Mouse (Mus musculus) forebrain, embryonic 14.5 days (tissue): ENCODE data around the gene Ufc1. TPM values are rescaled to one million over a fixed set of nuclear protein-coding genes. Genes with fewer than 3 reads are reported as not detected.
A peak's percentile ranks its signal among the peaks of the same experiment; 100 is the strongest.

ENCODE experiments used
- ATAC-seq: fragments of 200-750 bp; cut with Nextera tagmentation; 2 replicates; pipeline ENCODE4 v1.8.0; 2017; ENCODE audit warnings: mild to moderate bottlenecking, moderate library complexity
- DNase-seq: peaks from one replicate; pipeline ENCODE4 v3.0.0-alpha.2; 2015; ENCODE audit warnings: low spot score
- H3K27ac ChIP-seq: fragments of 300-500 bp; sonication (generic); 2 replicates; pipeline ENCODE4 v1.5.1; 2014; ENCODE audit warnings: low read depth, mild to moderate bottlenecking, control low read depth, low read length, moderate library complexity
- H3K27me3 ChIP-seq: fragments of 300-500 bp; sonication (generic); replicated peaks from 2 replicates; pipeline ENCODE4 v1.6.1; 2014; ENCODE audit warnings: low read length, control low read depth, mixed read lengths; ENCODE audit not compliant: control insufficient read depth, insufficient read depth
- H3K36me3 ChIP-seq: fragments of 300-500 bp; sonication (generic); 2 replicates; pipeline ENCODE4 v1.6.1; 2014; ENCODE audit warnings: low read length, control low read depth; ENCODE audit not compliant: control insufficient read depth, insufficient read depth
- H3K4me1 ChIP-seq: fragments of 300-500 bp; sonication (generic); 2 replicates; pipeline ENCODE4 v1.6.1; 2014; ENCODE audit warnings: antibody characterized with exemption, low read length, control low read depth; ENCODE audit not compliant: control insufficient read depth, insufficient read depth
- H3K4me2 ChIP-seq: fragments of 300-500 bp; sonication (generic); 2 replicates; pipeline ENCODE4 v1.6.1; 2014; ENCODE audit warnings: mild to moderate bottlenecking, control low read depth, low read length
- H3K4me3 ChIP-seq: fragments of 300-500 bp; sonication (generic); 2 replicates; pipeline ENCODE4 v1.5.1; 2014; ENCODE audit warnings: low read depth, low read length, control low read depth
- H3K9ac ChIP-seq: fragments of 300-500 bp; sonication (generic); 2 replicates; pipeline ENCODE4 v1.6.1; 2014; ENCODE audit warnings: mild to moderate bottlenecking, low read length, control low read depth, moderate library complexity
- H3K9me3 ChIP-seq: fragments of 300-500 bp; sonication (generic); replicated peaks from 2 replicates; pipeline ENCODE4 v1.6.1; 2016; ENCODE audit warnings: low read length, control low read depth, mixed read lengths; ENCODE audit not compliant: control insufficient read depth
- WGBS: fragments of 180-500 bp; shearing (Covaris S2); extraction: QIAGEN DNeasy Blood & Tissue Kit; methylation state at CpG from one replicate; pipeline ENCODE4 v1.1.7; 2014; 5-methylcytosine and 5-hydroxymethylcytosine counted together
- polyA plus RNA-seq: library from polyadenylated mRNA; unstranded; fragments of >200 nt; fragmentation: Nextera tagmentation; extraction: Ambion mirVana; gene quantifications from 2 replicates; pipeline ENCODE4 v1.2.1, GENCODE M21; 2014

Ufc1 gene
- polyA plus RNA-seq, 1 experiment from 2014 or later: 127 TPM

GRCm38 (mm10) chr1:171269848-171270572 lies 24.8 kb downstream of the Ufc1 start, which contains the start of gene B4galt3:
Gene B4galt3, plus strand, starts transcription at chr1:171270328.
- Histone ChIP-seq H3K9ac (peak within 1 kb of the TSS; percentile 86), H3K4me2 (peak within 1 kb of the TSS; percentile 95), H3K27ac (peak within 1 kb of the TSS; percentile 58; the same call in 1 of the 2 replicates), H3K4me1 (peaks cover 12% of the 10 kb centered on the region; the same call in 1 of the 2 replicates), H3K36me3 (peaks cover 33% of the 10 kb centered on the region), H3K27me3 (no peaks in the 10 kb centered on the region), H3K4me3 (peak within 1 kb of the TSS; percentile 82), H3K9me3 (no peaks in the 10 kb centered on the region)
- WGBS: 4% methylated on average over 36 of the region's 36 CpGs
- peak; percentile 93 for DNase-seq
- peak; percentile 98 for ATAC-seq

- Histone ChIP-seq H3K27ac (no peak overlapping the region), H3K4me1 (peaks cover 15% of the 10 kb centered on the region; the same call in 1 of the 2 replicates), H3K27me3 (no peaks in the 10 kb centered on the region), H3K4me2 (no peak overlapping the region), H3K36me3 (peaks cover 16% of the 10 kb centered on the region), H3K9ac (no peak overlapping the region), H3K4me3 (no peak overlapping the region), H3K9me3 (no peaks in the 10 kb centered on the region)
- ATAC-seq: no peak
- no peak for DNase-seq
- 63% methylated on average over 1 of the region's 1 CpGs for WGBS
Measured at GRCm38 (mm10) chr1:171268341-171268740, 26.5 kb downstream of the Ufc1 start.

GRCm38 (mm10) chr1:171265971-171266744 lies 28.7 kb downstream of the Ufc1 start:
- Histone ChIP-seq H3K27ac (no peak overlapping the region), H3K36me3 (no peaks in the 10 kb centered on the region), H3K4me1 (peaks cover 18% of the 10 kb centered on the region), H3K4me3 (no peak overlapping the region), H3K4me2 (no peak overlapping the region), H3K9me3 (no peaks in the 10 kb centered on the region), H3K27me3 (no peaks in the 10 kb centered on the region), H3K9ac (no peak overlapping the region)
- 77% methylated on average over 4 of the region's 4 CpGs for WGBS
- no peak for ATAC-seq
- no peak for DNase-seq

GRCm38 (mm10) chr1:171263666-171264461 lies 31.0 kb downstream of the Ufc1 start:
- no peak overlapping the region for H3K9ac ChIP-seq

GRCm38 (mm10) chr1:171263185-171263611 lies 31.6 kb downstream of the Ufc1 start:
- DNase-seq (peak; percentile 95), ATAC-seq (peak; percentile 93)
- Histone ChIP-seq H3K27me3 (no peaks in the 10 kb centered on the region), H3K27ac (peak overlapping the region; percentile 84), H3K9me3 (no peaks in the 10 kb centered on the region), H3K4me1 (peaks cover 10% of the 10 kb centered on the region), H3K4me2 (peak overlapping the region; percentile 51), H3K36me3 (no peaks in the 10 kb centered on the region), H3K9ac (no peak overlapping the region), H3K4me3 (no peak overlapping the region; the same call in 1 of the 2 replicates)
- WGBS: 12% methylated on average over 2 of the region's 2 CpGs

More at GRCm38 (mm10) chr1:171263666-171264461, 31.0 kb downstream of the Ufc1 start:
- Histone ChIP-seq H3K27me3 (no peaks in the 10 kb centered on the region), H3K27ac (peak overlapping the region; percentile 82), H3K9me3 (no peaks in the 10 kb centered on the region), H3K4me1 (peaks cover 10% of the 10 kb centered on the region), H3K4me3 (no peak overlapping the region), H3K36me3 (no peaks in the 10 kb centered on the region), H3K4me2 (peak overlapping the region; percentile 51)
- DNase-seq (no peak), ATAC-seq (no peak; the same call in 1 of the 2 replicates)
- WGBS: 68% methylated on average over 3 of the region's 3 CpGs

GRCm38 (mm10) chr1:171262594-171263130 lies 32.2 kb downstream of the Ufc1 start:
- Histone ChIP-seq H3K9me3 (no peaks in the 10 kb centered on the region), H3K4me2 (peak overlapping the region; percentile 51), H3K27ac (peak overlapping the region; percentile 84), H3K9ac (peak overlapping the region; percentile 36; the same call in 1 of the 2 replicates), H3K36me3 (no peaks in the 10 kb centered on the region), H3K4me1 (peaks cover 10% of the 10 kb centered on the region), H3K27me3 (no peaks in the 10 kb centered on the region), H3K4me3 (peak overlapping the region; percentile 10)
- DNase-seq (peak; percentile 92), ATAC-seq (peak; percentile 73)
- WGBS: 3% methylated on average over 8 of the region's 8 CpGs

GRCm38 (mm10) chr1:171260316-171260715 lies 34.5 kb downstream of the Ufc1 start:
- Histone ChIP-seq H3K27me3 (no peaks in the 10 kb centered on the region), H3K4me1 (peaks cover 10% of the 10 kb centered on the region), H3K9me3 (no peaks in the 10 kb centered on the region), H3K9ac (no peak overlapping the region), H3K4me3 (no peak overlapping the region), H3K27ac (no peak overlapping the region), H3K4me2 (no peak overlapping the region), H3K36me3 (no peaks in the 10 kb centered on the region)
- WGBS: 82% methylated on average over 3 of the region's 3 CpGs
- no peak for DNase-seq
- ATAC-seq: no peak

GRCm38 (mm10) chr1:171258921-171259320 lies 35.9 kb downstream of the Ufc1 start:
- Histone ChIP-seq H3K27ac (no peak overlapping the region), H3K9me3 (no peaks in the 10 kb centered on the region), H3K36me3 (no peaks in the 10 kb centered on the region), H3K4me3 (no peak overlapping the region), H3K4me2 (no peak overlapping the region), H3K9ac (no peak overlapping the region), H3K4me1 (peaks cover 10% of the 10 kb centered on the region), H3K27me3 (no peaks in the 10 kb centered on the region)
- DNase-seq (no peak), ATAC-seq (no peak)
- 83% methylated on average over 17 of the region's 17 CpGs for WGBS
